Mouse (Mus musculus) 3T3-L1 (cell line): ENCODE measurements around the gene Elobl.

Source experiments
- DNase-seq: peaks from one replicate; pipeline ENCODE4 v3.0.0-alpha.2; 2015; ENCODE audit warnings: low read depth, low spot score

Elobl gene

DNA sequence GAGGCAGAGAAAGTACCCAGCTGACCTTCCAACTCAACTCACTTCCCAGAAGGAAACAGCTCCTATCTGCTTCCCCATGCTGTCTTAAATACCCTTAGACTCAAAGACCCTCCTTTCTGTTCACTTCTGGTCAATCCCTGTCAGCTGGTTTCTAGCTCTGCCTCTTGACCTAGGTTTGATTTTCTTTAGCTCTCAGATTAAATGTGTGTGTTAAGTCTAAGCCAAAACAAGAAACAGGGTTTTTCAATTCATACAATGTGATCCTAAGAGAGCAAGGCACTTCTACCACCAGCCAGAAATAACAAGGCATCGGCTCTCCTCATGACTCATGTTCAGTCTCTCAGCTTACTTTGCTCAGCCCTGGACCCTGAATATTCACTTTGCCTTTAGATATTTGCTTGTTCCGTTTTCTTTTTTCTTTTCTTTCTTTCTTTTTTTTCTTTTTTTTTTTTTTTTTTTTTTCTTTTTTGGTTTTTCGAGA lies at the start of gene Elobl:
Elobl (minus strand) TSS at position 51 of the 481 bp plus-strand sequence.
- DNase-seq: peak; percentile 40

DNA sequence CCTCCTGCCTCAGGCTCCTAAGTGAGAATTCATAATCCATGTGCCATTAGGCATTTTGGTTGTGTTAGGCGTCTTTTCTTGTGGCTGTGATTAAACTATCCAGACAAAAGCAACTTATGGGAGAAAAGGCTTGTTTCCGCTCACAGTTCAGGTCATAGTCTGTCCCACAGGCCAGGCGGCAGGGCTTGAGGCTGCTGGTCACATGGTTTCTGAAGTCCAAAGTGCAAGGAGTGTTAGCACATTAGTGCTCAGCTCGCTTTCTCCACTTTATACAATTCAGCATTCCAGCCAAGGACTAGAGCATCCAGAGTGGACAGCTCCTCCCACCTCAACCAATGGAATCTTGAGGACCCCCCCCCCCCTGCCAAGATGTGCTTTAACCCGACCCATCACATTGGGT lies 45.5 kb upstream of the Elobl start:
- DNase-seq: no peak

DNA sequence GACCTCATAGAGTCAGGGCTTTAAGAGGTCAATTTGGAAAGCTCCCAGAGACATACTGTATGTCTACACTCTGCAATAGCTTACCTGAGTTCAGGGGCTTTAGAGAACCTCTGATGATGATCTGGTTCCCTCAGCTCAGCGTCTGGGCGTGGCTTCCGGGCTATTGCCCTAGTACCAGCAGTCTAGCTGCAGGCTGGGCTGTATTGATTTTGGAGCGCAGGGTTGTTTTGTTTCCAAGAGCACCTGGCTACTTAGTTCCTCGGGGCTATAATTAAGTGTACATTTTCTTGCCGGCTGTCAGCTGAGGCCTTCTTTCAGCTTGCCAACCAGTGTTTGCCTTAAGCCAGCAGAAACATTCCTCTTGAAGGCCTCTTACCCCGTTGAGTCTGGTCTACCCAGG lies 42.8 kb upstream of the Elobl start:
- no peak for DNase-seq

DNA sequence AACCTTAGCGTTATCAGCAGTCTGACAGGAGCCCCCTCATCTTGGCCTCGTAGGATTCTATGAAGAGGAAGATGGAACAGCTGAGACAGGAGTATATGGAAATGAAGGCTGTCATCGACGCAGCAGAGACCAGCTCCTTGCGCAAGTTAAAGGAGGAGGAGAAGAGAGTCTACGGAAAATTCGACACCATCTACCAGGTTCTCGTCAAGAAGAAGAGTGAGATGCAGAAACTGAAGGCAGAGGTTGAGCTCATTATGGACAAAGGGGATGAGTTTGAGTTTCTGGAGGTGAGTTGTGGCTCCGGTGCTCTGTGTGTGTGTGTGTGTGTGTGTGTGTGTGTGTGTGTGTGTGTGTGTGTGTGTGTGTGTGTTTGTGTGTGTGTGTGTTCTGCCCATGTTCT lies 42.3 kb upstream of the Elobl start:
- no peak for DNase-seq

DNA sequence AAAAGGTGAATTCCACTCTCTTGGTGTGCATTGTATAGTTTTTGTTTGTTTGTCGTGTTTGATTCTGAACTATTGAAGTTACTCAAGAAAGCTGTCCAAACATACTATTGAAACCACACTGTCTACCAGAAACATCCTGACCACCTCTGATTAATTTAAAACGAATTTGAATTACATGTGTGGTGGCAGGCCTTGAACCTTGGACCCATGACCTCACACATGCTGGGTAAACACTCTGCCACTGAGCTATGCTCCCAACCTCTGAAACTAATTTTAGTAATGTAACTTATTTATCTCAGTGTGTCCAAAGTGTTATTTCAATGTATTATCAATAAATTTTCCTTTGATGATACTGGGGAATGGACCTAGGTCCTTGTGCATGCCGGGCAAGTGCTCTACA lies 40.9 kb upstream of the Elobl start:
- no peak for DNase-seq

DNA sequence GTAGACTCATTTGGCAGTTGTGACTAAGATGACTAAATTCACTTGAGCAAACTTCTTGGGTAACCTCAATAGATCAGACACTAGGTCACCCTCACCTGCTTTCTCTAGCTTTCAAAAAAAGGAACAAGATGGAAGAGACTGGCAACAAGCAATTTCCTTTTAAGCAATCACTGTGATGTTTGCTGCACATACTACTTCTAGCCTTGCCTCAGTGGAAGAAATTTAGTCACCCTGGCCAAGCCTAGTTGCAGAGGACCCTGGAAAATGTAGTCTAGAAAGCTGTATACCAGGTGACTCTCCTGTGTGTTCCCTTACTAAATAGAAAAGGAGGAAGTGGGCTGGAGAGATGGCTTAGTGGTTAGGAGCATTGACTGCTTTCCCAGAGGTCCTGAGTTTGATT lies 39.7 kb upstream of the Elobl start:
- DNase-seq: no peak

DNA sequence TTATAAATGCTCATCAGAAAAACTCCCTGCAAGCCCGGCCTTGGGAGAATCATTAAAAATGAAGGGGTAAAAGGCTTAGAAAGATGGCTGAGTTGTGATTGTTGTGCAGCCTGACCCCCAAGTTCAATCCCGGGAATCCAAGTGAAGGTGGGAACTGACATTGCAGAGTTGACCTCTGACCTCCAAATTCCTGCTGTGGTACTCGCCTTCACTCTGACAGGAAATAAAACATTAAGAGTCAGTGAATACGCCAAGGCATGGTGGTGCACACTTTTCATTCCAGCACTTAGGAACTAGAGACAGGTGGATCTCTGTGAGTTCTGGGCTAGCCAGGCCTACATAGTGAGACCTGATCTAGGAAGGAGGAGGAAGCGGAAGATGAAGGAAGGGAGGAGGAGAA lies 38.7 kb upstream of the Elobl start:
- no peak for DNase-seq

DNA sequence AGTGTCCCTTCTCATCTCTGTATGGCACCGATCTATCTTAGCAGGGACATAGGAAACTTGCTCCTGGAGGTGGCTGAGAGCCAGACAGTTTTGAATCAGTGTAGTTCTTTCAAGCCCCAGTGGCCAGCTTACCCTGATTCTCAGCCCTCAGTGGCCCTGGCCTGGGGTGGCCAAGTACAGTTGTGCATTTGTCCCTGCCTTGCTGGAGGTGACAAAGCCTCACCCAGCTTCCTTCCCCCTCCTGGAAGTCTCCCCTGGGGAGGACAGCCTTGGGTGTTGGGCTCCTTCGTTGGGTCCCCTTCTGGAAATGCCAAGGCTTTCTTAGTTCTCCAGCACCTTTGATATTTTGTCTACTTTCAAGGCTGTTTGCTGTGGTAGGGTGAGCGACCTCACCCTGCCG lies 37.0 kb upstream of the Elobl start:
- no peak for DNase-seq

DNA sequence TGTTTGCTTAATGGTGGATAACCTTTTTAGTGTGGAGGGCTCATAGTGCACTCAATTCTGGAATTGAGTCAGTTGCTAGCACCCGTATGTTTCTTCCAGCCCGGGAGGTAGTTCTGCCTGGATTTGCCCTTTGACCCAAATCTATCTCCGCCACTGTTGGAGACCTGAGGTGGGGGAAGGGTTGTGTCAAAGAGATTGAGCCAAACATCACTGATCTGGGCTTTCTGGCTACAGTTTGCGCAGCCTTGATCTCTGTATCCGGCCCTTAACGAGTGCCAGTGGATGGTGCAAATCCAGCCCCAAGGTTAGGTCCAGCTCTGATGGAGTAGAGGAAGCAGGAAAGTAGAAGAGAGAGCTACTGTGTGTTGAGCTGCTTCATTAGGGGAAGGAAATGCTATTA lies 36.3 kb upstream of the Elobl start:
- no peak for DNase-seq

DNA sequence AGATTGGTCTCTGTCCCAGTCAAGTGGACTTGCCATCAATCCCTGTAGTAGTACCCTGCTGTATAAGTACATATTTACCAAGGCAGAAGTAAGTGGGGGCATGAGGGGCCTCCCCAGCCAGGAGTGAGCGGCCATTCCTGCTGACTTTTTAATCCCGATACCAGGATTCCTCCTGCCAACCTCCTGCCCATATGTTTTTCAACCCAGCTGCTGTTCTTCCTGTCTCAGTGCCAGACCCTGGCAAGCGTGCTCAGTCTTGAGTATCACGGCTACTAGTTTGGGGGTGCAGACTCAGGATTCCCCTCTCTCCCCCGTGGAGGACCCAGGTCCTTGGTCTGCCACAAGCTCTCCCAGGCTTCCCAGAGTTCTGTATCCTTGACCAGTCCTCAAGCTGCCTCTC lies 35.9 kb upstream of the Elobl start:
- no peak for DNase-seq

DNA sequence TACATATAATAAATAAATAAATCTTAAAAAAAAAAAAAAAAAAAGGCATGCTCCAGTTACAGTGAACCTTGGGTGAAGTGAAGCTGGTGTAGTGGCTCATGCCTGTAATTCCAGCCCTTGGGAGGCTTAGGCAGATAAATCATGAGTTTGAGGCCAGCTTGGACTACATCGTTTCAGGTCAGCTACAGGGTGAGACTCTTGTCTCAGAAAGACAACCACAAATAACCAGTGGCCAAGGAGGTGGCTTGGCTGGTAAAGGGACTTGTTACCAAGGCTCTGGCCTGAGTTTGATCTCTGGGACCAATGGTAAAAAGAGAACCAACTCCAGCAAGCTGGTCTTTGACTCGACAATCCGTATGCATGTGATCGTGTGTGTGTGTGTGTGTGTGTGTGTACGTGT lies 35.3 kb upstream of the Elobl start:
- DNase-seq: no peak

DNA sequence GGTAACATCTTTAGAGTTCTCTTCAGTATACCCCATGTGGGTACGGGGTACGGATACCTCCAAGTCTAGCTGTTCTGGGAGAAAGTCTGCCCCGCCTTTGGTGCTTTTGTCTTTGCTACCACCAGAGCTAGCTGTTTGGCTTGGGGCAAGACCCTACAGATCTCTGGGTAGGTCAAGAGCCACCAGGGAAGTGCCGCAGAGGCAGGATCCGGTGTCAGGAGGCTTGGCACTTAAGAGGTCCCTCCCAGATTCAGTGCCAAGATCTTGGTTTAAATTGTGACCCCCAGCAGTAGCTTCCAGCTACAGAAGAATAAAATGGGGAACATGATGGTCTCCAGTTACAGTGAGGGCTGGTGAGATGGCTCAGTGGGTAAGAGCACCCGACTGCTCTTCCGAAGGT lies 34.8 kb upstream of the Elobl start:
- no peak for DNase-seq

DNA sequence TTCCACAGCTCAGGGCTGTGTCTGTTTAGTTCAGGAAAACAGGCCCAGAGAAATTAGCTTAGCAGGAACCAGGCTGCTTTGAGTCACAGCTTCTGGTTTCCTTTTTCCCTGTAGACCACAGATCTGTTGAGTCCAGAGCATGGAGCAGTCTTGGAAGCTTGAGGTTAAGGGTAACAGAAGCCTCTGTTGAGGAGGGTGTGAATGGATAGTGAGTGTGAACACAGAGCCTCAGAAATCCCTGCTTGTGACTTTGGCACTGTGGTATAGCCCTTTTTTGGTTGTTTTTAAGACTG lies 33.7 kb upstream of the Elobl start:
- DNase-seq: peak; percentile 52

DNA sequence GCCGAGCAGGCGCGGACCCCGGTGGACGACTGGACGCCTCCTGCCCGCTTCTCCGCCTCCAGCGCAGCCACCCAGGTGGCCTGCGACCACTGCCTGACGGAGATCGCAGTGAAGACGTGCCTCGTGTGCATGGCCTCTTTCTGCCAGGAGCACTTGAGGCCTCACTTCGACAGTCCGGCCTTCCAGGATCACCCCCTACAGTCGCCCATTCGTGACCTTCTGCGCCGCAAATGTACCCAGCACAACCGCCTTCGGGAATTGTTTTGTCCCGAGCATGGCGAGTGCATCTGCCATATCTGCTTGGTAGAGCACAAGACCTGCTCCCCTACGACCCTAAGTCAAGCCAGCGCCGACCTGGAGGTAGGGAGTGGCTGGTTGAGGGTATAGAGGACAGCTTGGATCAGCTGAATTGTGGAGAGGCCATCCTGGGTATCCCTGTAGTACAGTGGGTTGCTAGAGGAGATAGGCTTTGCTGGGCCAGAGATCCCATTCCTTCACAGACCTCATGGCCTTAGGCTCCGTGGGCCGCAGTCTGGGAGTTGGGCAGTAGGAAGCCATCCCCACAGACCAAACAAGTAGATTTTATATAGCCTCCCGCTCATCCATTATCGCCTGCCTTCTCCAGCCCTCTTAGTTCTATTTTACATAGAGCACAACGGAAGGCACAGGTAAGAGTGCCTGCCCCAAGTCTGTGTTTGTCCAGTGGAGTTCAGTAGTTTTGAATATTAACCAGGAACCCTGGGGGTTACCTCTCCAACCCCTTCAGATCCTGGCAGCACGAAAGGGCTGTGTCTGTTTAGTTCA lies 33.2 kb upstream of the Elobl start:
- peak; percentile 41 for DNase-seq

DNA sequence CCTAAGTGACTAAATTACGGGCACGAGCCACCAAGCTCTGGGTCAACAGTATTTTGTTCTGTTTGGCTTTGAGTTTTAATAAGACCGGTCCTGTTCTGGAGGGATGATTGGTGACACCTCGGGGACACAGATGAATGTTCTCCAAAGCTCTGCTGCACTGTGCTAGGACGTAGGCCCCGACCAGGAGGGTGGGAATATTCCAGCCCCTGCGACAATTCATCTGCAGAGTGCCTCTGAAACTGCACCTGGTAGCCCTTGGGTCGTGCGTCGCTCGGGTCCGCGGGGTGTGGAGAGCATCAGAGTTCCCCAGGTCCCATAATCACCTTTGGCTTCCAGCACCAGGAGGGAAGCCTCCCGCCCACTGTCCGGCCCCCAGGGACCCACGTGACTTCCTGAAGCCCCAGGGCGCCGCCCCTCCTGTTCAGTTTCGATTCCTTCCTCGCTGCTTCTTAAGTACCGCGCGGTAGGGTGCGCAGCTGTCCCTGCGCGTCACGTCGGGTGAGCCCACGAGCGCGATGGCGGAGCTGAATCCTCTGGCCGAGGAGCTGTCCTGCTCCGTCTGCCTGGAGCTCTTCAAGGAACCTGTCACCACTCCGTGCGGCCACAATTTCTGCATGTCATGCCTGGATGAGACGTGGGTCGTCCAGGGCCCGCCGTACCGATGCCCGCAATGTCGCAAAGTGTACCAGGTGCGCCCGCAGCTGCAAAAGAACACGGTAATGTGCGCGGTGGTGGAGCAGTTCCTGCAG lies 32.4 kb upstream of the Elobl start, which contains the start of gene Trim25:
Trim25 (plus strand) TSS at position 403 of the 749 bp plus-strand sequence.
- peak; percentile 97 for DNase-seq

DNA sequence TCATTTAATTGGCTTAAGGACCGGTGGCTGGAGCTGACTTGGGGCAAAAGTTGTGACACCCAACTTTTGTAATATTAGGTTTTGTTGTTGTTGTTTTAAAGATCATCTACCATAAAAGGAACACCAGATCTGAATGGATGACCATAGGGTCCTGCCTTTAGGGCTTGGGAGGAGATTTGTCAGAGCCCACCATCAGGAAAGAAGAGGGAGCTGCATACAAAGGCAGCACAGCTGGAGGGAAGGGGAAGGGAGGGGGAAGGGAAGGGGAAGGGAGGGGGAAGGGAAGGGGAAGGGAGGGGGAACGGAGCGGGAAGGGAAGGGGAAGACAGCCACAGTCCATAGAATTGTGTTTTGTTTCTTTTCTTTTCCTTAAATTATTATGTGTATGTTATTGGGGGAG lies 31.7 kb upstream of the Elobl start:
- DNase-seq: no peak

DNA sequence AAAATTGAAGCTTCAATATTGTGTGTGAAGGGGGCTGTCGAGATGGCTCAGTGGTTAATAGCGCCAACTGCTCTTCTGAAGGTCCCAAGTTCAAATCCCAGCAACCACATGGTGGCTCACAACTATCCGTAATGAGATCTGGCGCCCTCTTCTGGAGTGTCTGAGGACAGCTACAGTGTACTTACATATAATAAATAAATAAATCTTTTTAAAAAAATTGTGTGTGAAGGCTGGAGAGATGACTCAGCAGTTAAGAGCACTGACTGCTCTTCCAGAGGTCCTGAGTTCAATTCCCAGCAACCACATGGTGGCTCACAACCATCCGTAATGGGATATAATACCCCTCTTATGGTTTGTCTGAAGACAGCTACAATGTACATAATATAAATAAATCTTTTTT lies 30.6 kb upstream of the Elobl start:
- peak; percentile 34 for DNase-seq

DNA sequence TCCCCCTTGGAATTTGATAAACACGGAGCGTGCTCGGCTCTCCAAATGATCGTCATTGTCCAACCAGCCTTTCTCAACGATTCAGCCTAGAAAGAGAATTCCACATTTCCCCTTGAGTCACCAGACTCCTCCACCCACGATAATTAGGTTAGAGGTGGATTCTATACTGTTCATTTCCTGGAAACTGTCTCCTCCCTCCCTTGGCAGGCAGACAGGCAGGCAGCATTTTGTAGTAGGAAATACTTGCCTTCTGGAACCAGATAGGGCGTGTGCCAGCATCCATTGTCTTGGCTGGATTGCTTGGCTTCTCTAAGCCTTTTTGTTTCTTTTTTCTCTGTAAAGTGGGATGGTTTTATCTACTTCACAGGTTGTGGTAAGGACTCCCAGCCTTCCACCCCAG lies 29.7 kb upstream of the Elobl start:
- peak; percentile 91 for DNase-seq

DNA sequence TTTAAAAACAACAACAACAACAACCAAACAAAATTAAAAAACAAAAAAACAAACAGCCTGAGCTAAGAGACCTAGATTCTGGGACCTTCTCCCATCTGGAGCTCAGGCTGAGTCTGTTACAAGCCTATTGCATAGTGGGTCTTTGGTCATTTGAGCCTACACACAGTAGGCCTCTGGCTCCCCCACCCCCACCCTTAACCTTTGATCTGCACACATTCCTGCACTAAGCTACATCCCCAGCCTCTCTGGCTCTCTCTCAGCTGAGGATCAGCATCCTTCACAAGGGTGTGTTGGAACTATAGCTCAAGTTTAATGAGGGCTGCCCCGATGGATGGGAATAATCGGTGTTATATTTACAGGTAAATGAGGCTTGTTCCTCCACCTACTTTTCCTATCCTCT lies 28.9 kb upstream of the Elobl start:
- no peak for DNase-seq

DNA sequence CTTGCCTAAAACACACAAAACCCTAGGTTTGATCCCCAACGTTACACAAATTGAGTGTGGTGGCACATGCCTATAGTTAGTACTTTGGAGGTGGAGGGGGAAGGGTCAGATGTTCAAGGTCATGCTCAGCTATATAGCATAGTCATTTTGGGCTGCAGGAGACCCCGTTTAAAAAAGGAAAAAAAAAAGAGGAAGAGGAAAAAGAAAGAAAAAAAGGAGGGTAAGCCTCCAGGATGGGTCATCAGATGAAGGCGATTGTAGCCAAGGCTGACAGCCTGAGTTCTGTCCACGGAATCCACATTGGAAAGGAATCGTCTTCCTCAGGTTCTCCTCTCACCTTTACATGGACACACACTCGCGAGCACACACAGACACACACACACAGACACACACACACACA lies 27.8 kb upstream of the Elobl start:
- no peak for DNase-seq

DNA sequence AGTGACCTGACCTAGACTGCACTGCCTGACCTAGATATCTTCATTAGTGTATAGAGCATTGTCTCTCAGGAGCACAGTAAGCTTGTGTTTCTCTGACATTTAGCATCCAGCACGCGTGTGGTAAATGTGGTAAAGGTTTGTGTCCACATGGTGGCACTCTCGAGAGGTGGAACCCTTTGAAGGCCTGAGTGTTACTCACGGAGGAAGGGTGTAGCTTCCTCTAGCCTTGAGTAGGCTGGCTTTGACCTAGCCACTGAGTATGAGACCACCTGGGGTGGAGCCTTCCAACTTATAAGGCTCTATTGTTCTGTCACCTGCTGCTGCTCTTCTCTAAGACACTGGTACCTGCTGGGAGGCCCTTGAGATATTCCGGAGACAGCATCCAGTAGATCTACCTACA lies 26.9 kb upstream of the Elobl start:
- DNase-seq: peak; percentile 83

DNA sequence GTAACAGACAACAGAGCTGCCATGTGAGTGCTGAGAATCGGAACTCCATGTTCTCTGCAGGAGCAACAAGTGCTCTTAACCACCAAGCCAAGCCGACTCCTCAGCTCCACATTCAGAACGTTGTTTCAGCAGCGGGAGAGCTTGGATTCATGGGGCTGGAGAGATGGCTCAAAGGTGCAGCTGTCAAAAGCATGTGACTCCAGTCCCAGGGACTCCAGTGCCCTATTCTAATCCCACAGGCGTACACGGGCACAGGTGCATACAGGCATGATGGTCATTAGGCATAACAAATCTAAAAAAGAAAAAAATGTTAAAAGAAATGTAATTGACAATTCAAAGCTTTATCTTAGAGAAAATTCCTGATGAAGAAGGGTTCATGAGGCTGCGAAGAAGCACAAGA lies 26.5 kb upstream of the Elobl start:
- no peak for DNase-seq

DNA sequence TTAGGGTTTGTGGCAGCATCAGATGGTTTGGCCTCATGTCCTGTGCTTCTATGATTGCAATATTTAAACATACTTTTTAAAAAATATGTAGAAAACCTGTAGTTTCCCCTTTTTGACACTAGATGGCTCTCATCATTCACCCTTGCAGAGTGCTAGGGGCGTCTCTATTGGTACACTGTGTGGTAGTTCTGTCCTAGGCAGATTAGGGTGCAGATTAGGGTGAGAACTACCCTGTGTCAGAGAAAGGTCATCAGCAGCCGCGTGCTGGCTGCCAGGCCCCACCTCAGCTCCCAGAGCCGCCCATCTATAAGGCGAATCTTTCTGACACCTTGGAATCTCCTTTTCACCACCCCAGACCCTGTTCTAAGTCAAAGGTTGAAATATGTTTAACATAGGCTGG lies 22.8 kb upstream of the Elobl start:
- DNase-seq: peak; percentile 69
